Mouse (Mus musculus) ES-E14 (cell line): Measurements from ENCODE around the gene Exoc3l. TPM values are rescaled to one million over a fixed set of nuclear protein-coding genes. Genes with fewer than 3 reads are reported as not detected.
A peak's percentile ranks its signal among the peaks of the same experiment; 100 is the strongest.

ENCODE experiments used
- DNase-seq: peaks from one replicate; pipeline ENCODE4 v3.0.0-alpha.2; 2013; ENCODE audit warnings: low read depth, low spot score
- H3K27ac ChIP-seq: 2 replicates; pipeline ENCODE4 v1.5.1; 2012; ENCODE audit warnings: low read depth, mild to moderate bottlenecking, low read length, moderate library complexity, mixed read lengths; ENCODE audit not compliant: poor library complexity, insufficient read depth, severe bottlenecking
- H3K36me3 ChIP-seq: 2 replicates; pipeline ENCODE4 v1.6.1; 2012; ENCODE audit warnings: mild to moderate bottlenecking, low read length, moderate library complexity, mixed read lengths; ENCODE audit not compliant: control insufficient read depth, poor library complexity, insufficient read depth, severe bottlenecking
- H3K4me1 ChIP-seq, 2 experiments: fragments of 150-350 bp in 1 of 2; sonication (generic) in 1 of 2; 2 replicates each; pipeline ENCODE4 v1.6.1; 2012; ENCODE audit warnings: low read length in 2 of 2, mild to moderate bottlenecking in 1 of 2, mixed read lengths in 1 of 2; ENCODE audit not compliant: control insufficient read depth in 2 of 2, insufficient read depth in 2 of 2, poor library complexity in 1 of 2
- H3K4me3 ChIP-seq, 2 experiments: fragments of 150-350 bp in 1 of 2; sonication (generic) in 1 of 2; 2 replicates each; pipeline ENCODE4 v1.5.1; 2012; ENCODE audit warnings: low read length in 2 of 2, low read depth in 1 of 2, mild to moderate bottlenecking in 1 of 2, mixed read lengths in 1 of 2; ENCODE audit not compliant: insufficient read depth in 1 of 2, poor library complexity in 1 of 2, severe bottlenecking in 1 of 2
- H3K9ac ChIP-seq: 2 replicates; pipeline ENCODE4 v1.6.1; 2012; ENCODE audit warnings: low read depth, mild to moderate bottlenecking, low read length, mixed read lengths; ENCODE audit not compliant: poor library complexity, insufficient read depth, severe bottlenecking
- H3K9me3 ChIP-seq: fragments of 150-350 bp; sonication (generic); 2 replicates; pipeline ENCODE4 v1.6.1; 2012; ENCODE audit warnings: low read depth, mild to moderate bottlenecking, low read length; ENCODE audit not compliant: control insufficient read depth, insufficient read depth
- CHD2 ChIP-seq: IDR thresholded peaks from 2 replicates; pipeline ENCODE4 v1.6.1; 2014; ENCODE audit warnings: mild to moderate bottlenecking, low read depth, low read length, inconsistent platforms
- HCFC1 ChIP-seq: IDR thresholded peaks from 2 replicates; pipeline ENCODE4 v1.6.1; 2012; ENCODE audit warnings: low read length, inconsistent platforms, borderline replicate concordance; ENCODE audit not compliant: insufficient read depth
- MAFK ChIP-seq: IDR thresholded peaks from 2 replicates; pipeline ENCODE4 v1.6.1; 2014; ENCODE audit warnings: mild to moderate bottlenecking, low read depth, low read length, inconsistent platforms; ENCODE audit not compliant: insufficient read depth
- ZC3H11A ChIP-seq: IDR thresholded peaks from 2 replicates; pipeline ENCODE4 v1.6.1; 2012; ENCODE audit warnings: low read depth, mild to moderate bottlenecking, inconsistent platforms, low read length, borderline replicate concordance
- ZNF384 ChIP-seq: IDR thresholded peaks from 2 replicates; pipeline ENCODE4 v1.6.1; 2012; ENCODE audit warnings: low read depth, low read length, inconsistent platforms
- in situ Hi-C, 2 experiments: fragments of 600-800 bp; cut with MboI; formaldehyde crosslinking; loops; one replicate each; pipeline ENCODE4 v1.15.1; 2025; ENCODE audit warnings: low sequenced_read_pairs in 2 of 2, inconsistent platforms in 1 of 2; ENCODE audit not compliant: unreplicated experiment in 2 of 2
- total RNA-seq: library from RNA; depleted of rRNA; stranded (reverse); fragments of 300-350 nt; gene quantifications from 2 replicates; pipeline ENCODE4 v1.2.3, GENCODE M21; 2012

Gene Exoc3l
- total RNA-seq, 1 experiment, result 22.0 TPM

DNA sequence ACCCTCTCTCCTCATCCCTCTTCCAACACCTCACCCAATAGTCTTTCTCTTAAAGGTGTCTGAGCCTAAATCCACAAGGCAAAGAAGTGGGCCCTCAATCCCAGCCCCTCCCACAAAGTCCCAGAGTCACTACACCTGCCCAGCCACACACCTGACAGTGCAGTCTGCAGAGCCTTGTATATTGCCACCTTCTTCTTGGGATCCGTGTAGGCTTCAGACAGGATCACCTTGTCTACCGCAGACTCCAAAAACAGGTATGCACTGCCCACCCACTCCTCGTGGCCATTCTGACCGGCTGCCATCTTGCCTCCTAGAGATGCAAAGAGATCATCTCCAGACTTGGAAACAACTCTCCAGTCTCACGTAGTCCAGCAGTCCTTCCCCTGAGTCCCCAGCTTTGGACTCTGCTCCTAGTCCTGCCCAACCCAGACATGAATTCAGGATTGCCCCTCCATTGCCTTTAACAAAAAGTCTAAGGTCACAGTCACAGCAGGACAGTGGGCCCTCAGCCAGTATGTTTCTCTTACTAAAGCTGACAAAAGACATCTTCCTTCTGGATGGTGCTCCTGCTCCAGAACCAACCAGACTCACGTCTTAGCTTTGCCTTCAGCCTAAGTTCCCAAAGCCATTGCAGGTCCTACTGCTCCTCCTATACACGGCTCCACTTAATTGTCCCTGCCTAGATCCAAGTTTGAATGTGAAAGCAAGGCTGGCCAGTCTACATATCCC is 35.4 kb downstream of the Exoc3l start:
- no peak overlapping the region for H3K4me3 ChIP-seq
- H3K27ac ChIP-seq, result no peak overlapping the region
- no peaks in the 10 kb centered on the region for H3K9me3 ChIP-seq
- peaks cover 0 to 8% of the 10 kb centered on the region in 2 experiments; a peak in 2 of 4 replicates for H3K4me1 ChIP-seq
- no peak for DNase-seq
- no peaks in the 10 kb centered on the region for H3K36me3 ChIP-seq
- no peak overlapping the region for H3K9ac ChIP-seq
- in situ Hi-C loops, result loop anchor here in 1 of 2 experiments (25.0 kb wide), 1 partner anchor 623 kb away; the partner anchor contains the start of genes Ciao2b and Rrad
- TF ChIP-seq HCFC1, result no peak
- no peak for TF ChIP-seq MAFK
- no peak for TF ChIP-seq ZNF384
- no peak for TF ChIP-seq CHD2
- TF ChIP-seq ZC3H11A, result no peak

DNA sequence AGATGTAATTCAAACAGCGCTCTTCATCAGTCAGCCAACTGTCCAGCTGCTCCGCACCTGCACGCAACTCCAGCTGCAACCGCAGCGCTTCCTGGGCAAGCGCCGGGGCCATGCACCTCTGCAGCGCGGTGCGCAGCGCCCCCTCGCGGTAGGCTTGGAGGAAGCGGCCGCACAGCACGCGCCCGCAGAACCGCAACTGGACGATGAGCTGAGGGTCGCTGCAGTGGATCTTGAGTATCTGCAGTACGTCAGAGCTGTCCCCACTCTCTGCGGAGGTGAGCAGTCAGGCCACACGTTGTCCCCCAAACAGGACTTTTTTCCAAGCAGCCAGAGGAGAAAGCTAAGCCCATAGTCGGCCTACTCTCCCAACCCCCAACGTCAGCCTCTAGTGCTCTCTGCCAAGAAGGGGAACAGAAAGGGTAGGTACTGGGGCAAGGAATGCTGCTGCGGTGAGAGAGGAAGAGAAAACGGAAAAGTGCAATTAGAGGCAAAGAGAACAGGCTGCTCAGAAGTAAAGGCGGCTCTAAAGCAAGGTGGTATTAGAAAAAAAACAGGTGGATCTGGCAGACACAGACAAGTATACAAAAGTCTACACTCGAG is 36.1 kb downstream of the Exoc3l start:
- in situ Hi-C loops, result loop anchor here in 1 of 2 experiments (25.0 kb wide), 1 partner anchor 623 kb away; the partner anchor contains the start of genes Ciao2b and Rrad

GRCm38 (mm10) chr8:105258911-105259720 is 36.8 kb downstream of the Exoc3l start:
- H3K4me3 ChIP-seq, result peak overlapping the region; percentile 53 to 57
- no peak for TF ChIP-seq ZNF384
- no peak for TF ChIP-seq MAFK
- no peak for TF ChIP-seq ZC3H11A
- peak overlapping the region; percentile 45; the same call in 1 of the 2 replicates for H3K9ac ChIP-seq
- in situ Hi-C loops, result loop anchor here in 1 of 2 experiments (25.0 kb wide), 1 partner anchor 622 kb away; the partner anchor contains the start of genes Ciao2b and Rrad
- H3K36me3 ChIP-seq, result no peaks in the 10 kb centered on the region
- H3K9me3 ChIP-seq, result no peaks in the 10 kb centered on the region
- no peak for DNase-seq
- H3K27ac ChIP-seq, result no peak overlapping the region
- peaks cover 0 to 10% of the 10 kb centered on the region in 2 experiments; a peak in 1 of 4 replicates for H3K4me1 ChIP-seq

More for the DNA sequence above, 36.1 kb downstream of the Exoc3l start:
- H3K27ac ChIP-seq, result no peak overlapping the region
- DNase-seq, result no peak
- peaks cover 0 to 10% of the 10 kb centered on the region in 2 experiments; a peak in 1 of 4 replicates for H3K4me1 ChIP-seq
- no peak for TF ChIP-seq HCFC1
- no peak for TF ChIP-seq CHD2
- no peak for TF ChIP-seq ZC3H11A
- TF ChIP-seq MAFK, result no peak
- no peak for TF ChIP-seq ZNF384
- H3K4me3 ChIP-seq, result peak overlapping the region; percentile 53 to 57
- no peaks in the 10 kb centered on the region for H3K9me3 ChIP-seq
- peak overlapping the region; percentile 45; the same call in 1 of the 2 replicates for H3K9ac ChIP-seq
- H3K36me3 ChIP-seq, result no peaks in the 10 kb centered on the region

DNA sequence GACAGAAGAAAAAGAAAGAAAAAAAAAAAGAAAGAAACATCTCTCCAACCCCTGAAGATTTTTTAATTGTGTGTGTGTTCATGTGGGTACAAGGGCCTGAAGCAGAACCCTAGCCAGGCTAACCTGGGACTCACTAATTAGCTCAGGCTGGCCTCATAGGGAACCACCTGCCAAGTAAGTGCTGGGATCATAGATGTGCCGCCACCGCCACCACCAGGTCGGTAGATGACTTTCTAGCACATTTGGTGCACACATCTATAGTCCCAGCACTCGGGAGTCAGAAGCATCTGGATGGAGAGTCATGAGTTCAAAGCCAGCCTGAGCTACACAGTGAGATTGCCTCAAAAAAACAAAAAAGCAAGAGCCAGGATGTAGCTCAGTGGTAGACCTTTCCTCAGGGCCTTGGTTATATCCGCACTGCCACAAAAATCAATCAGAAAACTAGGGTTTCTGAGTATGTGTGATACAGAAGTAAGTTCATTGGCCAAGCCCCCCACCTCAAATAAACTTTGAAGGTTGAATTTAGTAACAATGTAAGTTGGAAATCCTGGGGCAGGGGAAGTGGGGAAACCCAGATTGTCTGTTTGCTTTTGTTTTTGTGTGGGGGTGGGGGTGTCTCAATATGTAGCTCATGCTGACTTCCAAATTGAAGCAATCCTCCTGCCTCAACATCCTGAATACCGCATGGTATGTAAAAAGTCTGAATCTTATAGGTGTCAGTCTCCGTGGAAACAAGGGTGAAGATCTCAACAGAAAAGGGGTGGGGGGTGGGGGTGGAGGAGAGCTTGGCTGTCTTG is 38.4 kb downstream of the Exoc3l start:
- no peak overlapping the region for H3K4me3 ChIP-seq
- H3K4me1 ChIP-seq, result peaks cover 0 to 15% of the 10 kb centered on the region in 2 experiments; a peak in 2 of 4 replicates
- no peak overlapping the region for H3K9ac ChIP-seq
- in situ Hi-C loops, result loop anchor here in 1 of 2 experiments (25.0 kb wide), 1 partner anchor 620 kb away; the partner anchor contains the start of genes Ciao2b and Rrad
- H3K36me3 ChIP-seq, result peaks cover 5% of the 10 kb centered on the region; the same call in 1 of the 2 replicates
- DNase-seq, result no peak
- no peak overlapping the region for H3K27ac ChIP-seq
- no peak for TF ChIP-seq ZC3H11A
- TF ChIP-seq ZNF384, result no peak
- TF ChIP-seq HCFC1, result no peak
- TF ChIP-seq CHD2, result no peak
- TF ChIP-seq MAFK, result no peak
- no peaks in the 10 kb centered on the region for H3K9me3 ChIP-seq
